Mouse (Mus musculus) heart, embryonic 13.5 days (tissue): ENCODE results near the gene Cib4. TPM values are rescaled to one million over a fixed set of nuclear protein-coding genes. Genes with fewer than 3 reads are reported as not detected.
A peak's percentile ranks its signal among the peaks of the same experiment; 100 is the strongest.

Experiments used
- ATAC-seq: fragments of 200-750 bp; cut with Nextera tagmentation; 2 replicates; pipeline ENCODE4 v1.8.0; 2017; ENCODE audit warnings: moderate TSS enrichment; ENCODE audit not compliant: insufficient number of reproducible peaks, low FRiP score, low TSS enrichment; ENCODE audit errors: extremely low read depth
- H3K27ac ChIP-seq: fragments of 300-500 bp; sonication (generic); replicated peaks from 2 replicates; pipeline ENCODE4 v1.5.1; 2015; ENCODE audit warnings: moderate library complexity, mild to moderate bottlenecking, inconsistent platforms
- H3K27me3 ChIP-seq: fragments of 300-500 bp; sonication (generic); replicated peaks from 2 replicates; pipeline ENCODE4 v1.6.1; 2015; ENCODE audit warnings: mild to moderate bottlenecking, inconsistent platforms
- H3K36me3 ChIP-seq: fragments of 300-500 bp; sonication (generic); 2 replicates; pipeline ENCODE4 v1.6.1; 2015; ENCODE audit warnings: mild to moderate bottlenecking, inconsistent platforms
- H3K4me1 ChIP-seq: fragments of 300-500 bp; sonication (generic); 2 replicates; pipeline ENCODE4 v1.6.1; 2015; ENCODE audit warnings: inconsistent platforms
- H3K4me2 ChIP-seq: fragments of 300-500 bp; sonication (generic); 2 replicates; pipeline ENCODE4 v1.6.1; 2015; ENCODE audit warnings: inconsistent platforms, mild to moderate bottlenecking, moderate library complexity
- H3K4me3 ChIP-seq: fragments of 300-500 bp; sonication (generic); 2 replicates; pipeline ENCODE4 v1.5.1; 2015; ENCODE audit warnings: moderate library complexity, mild to moderate bottlenecking, inconsistent platforms
- H3K9ac ChIP-seq: fragments of 300-500 bp; sonication (generic); 2 replicates; pipeline ENCODE4 v1.6.1; 2015; ENCODE audit warnings: inconsistent platforms, mild to moderate bottlenecking, moderate library complexity
- H3K9me3 ChIP-seq: fragments of 300-500 bp; sonication (generic); 2 replicates; pipeline ENCODE4 v1.6.1; 2016; ENCODE audit warnings: inconsistent platforms
- WGBS: fragments of 180-500 bp; shearing (Covaris S2); methylation state at CpG from one replicate; pipeline ENCODE4 v1.1.7; 2015; ENCODE audit warnings: mixed read lengths; 5-methylcytosine and 5-hydroxymethylcytosine counted together
- polyA plus RNA-seq: library from polyadenylated mRNA; unstranded; fragments of >200 nt; fragmentation: Nextera tagmentation; extraction: Ambion mirVana; gene quantifications from 2 replicates; pipeline ENCODE4 v1.2.1, GENCODE M21; 2015

Cib4 gene
- polyA plus RNA-seq, 1 experiment from 2014 or later, result not detected

DNA sequence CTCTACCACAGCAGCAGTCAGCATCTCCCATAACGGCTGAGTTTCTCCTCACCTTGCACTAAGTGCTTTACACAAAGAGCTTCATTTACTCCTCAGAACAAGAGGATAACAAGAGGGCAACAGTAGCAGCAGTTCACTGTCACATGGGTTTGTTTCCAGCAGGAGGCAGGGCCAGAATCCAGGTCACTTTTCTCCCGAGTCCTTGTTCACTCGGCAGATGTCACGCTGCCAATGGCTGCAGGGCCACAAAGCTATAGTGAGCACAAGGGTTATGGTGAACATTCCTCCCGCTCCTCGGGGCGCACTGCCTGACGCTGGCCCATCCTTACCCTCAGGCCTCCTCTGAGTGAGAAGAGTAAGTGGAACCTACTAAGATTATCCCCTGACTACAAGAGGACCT lies 62.1 kb downstream of the Cib4 start:
- Histone ChIP-seq H3K4me3 (no peak overlapping the region), H3K4me2 (no peak overlapping the region), H3K36me3 (no peaks in the 10 kb centered on the region), H3K4me1 (no peaks in the 10 kb centered on the region), H3K27ac (no peak overlapping the region), H3K27me3 (0 out of 2 replicates have a peak, but pooled peaks cover 5% of the 10 kb centered on the region), H3K9ac (no peak overlapping the region), H3K9me3 (no peaks in the 10 kb centered on the region)
- 70% methylated on average over 8 of the region's 8 CpGs for WGBS
- ATAC-seq, result no peak

DNA sequence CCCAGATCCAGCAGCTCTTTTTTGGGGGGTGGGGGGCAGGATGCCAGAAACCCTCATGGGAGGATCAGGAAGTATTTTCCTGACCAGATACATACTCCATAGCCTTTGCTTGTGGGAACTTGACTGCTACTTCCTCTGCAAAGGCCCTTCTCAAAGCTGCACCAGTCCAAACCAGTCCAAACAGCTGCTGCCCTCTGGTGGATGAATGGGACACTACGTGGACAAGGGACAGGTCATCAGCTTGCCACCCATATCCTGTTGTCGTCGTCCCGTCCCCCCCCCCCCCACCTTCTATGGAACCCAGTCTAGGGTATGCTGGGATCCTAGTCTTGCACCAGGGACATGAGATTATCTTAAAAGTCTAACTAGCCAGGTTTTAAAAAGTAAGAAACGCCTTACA lies 63.3 kb downstream of the Cib4 start:
- Histone ChIP-seq H3K9ac (no peak overlapping the region), H3K36me3 (no peaks in the 10 kb centered on the region), H3K4me1 (no peaks in the 10 kb centered on the region), H3K27ac (no peak overlapping the region), H3K4me2 (no peak overlapping the region), H3K9me3 (no peaks in the 10 kb centered on the region), H3K4me3 (no peak overlapping the region), H3K27me3 (0 out of 2 replicates have a peak, but pooled peaks cover 5% of the 10 kb centered on the region)
- 15% methylated on average over 5 of the region's 5 CpGs for WGBS
- ATAC-seq, result no peak

DNA sequence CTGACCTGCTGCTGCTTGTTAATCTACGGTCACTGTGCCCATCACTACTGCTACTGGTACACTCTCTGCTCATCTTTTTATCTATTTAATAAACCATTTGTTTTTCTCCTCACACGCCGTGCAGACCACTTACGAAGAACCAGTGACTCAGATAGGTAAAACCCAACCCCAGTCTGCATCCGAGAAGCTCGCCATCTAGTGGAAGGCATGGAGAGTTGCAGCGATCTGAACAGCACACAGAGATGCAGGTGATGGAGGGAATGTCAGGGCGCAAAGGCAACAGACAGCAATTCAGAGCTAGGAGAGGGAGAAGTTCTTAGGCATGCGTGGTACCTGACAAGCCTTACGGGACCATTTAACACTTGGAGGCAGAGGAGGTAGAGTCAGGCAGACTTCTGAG lies 69.1 kb downstream of the Cib4 start:
- H3K9me3 ChIP-seq, result no peaks in the 10 kb centered on the region
- H3K27me3 ChIP-seq, result no peaks in the 10 kb centered on the region
- H3K36me3 ChIP-seq, result no peaks in the 10 kb centered on the region
- H3K4me2 ChIP-seq, result no peak overlapping the region
- H3K4me3 ChIP-seq, result no peak overlapping the region
- no peaks in the 10 kb centered on the region for H3K4me1 ChIP-seq
- ATAC-seq, result no peak
- H3K27ac ChIP-seq, result no peak overlapping the region
- WGBS, result 43% methylated on average over 10 of the region's 10 CpGs
- no peak overlapping the region for H3K9ac ChIP-seq

DNA sequence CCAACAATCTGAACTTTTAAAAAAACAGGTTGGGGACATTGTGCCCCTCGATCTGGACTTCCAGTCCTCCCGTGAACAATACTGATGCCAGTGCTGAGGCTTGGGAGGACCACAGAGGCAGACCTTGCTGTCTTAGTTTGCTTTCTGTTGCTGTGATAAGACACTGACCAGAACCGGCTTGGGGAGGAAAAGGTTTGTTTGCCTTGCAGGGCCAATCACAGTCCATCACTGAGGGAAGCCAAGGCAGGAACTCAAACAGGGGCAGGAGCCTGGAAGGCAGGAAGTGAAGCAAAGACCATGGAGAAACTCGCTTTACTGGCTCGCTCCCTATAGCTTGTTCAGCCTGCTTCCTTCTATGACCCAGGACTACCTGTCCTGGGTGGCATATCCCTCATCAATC lies 73.5 kb downstream of the Cib4 start:
- no peaks in the 10 kb centered on the region for H3K4me1 ChIP-seq
- H3K27me3 ChIP-seq, result peaks cover 5% of the 10 kb centered on the region
- H3K27ac ChIP-seq, result no peak overlapping the region
- 42% methylated on average over 5 of the region's 5 CpGs for WGBS
- no peak overlapping the region for H3K9ac ChIP-seq
- H3K36me3 ChIP-seq, result no peaks in the 10 kb centered on the region
- no peak overlapping the region for H3K4me3 ChIP-seq
- H3K9me3 ChIP-seq, result no peaks in the 10 kb centered on the region
- ATAC-seq, result no peak
- H3K4me2 ChIP-seq, result no peak overlapping the region

DNA sequence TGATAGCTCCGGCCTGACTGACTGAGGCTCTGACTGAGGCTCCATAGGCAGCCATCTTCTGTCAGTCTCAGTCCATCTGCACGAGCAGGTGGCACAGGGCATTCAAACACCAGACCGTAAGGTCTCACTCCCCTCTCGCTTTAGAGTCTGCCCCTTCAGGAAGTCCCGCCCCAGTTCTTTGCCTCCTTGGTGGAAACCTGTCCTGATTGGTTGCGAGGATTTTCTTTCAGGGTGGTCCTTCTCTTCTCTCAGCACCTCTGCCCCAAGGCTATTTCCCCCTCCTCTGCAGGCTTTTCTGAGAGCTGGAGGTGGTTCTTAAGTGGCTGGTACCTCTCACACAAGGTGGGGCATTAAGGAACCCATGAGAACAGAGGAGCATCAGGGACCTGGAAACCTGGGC lies 75.2 kb downstream of the Cib4 start:
- WGBS, result 55% methylated on average over 6 of the region's 6 CpGs
- no peak overlapping the region for H3K9ac ChIP-seq
- H3K27me3 ChIP-seq, result peaks cover 22% of the 10 kb centered on the region
- ATAC-seq, result no peak
- peaks cover 8% of the 10 kb centered on the region; the same call in 1 of the 2 replicates for H3K4me1 ChIP-seq
- H3K27ac ChIP-seq, result no peak overlapping the region
- H3K36me3 ChIP-seq, result no peaks in the 10 kb centered on the region
- no peak overlapping the region for H3K4me3 ChIP-seq
- H3K4me2 ChIP-seq, result no peak overlapping the region
- H3K9me3 ChIP-seq, result no peaks in the 10 kb centered on the region

DNA sequence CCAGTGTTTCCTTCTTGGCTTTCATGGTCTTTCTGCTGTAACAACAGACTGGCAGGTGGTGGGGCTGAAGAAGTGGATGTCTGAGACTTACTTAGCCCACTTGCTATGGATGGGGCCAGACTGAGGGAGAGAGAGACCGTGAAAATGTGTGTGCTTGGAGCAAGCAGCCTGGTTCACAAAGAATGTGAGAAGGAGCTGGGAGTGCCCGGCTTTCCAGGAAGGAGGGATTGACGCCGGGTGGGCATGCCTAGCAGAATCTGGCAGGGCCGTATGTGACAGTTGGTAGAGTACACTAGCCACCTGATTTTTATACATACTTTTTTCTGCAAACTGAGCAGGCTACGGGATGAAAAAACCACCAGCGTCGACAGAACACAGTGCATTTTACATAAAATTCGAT lies 79.3 kb downstream of the Cib4 start:
- no peaks in the 10 kb centered on the region for H3K36me3 ChIP-seq
- ATAC-seq, result no peak
- 46% methylated on average over 9 of the region's 9 CpGs for WGBS
- peak overlapping the region; percentile 34; the same call in 1 of the 2 replicates for H3K9ac ChIP-seq
- H3K27ac ChIP-seq, result no peak overlapping the region
- peaks cover 62% of the 10 kb centered on the region for H3K27me3 ChIP-seq
- H3K4me1 ChIP-seq, result peaks cover 17% of the 10 kb centered on the region
- peak overlapping the region; percentile 64 for H3K4me2 ChIP-seq
- H3K4me3 ChIP-seq, result peak overlapping the region; percentile 34
- H3K9me3 ChIP-seq, result no peaks in the 10 kb centered on the region

DNA sequence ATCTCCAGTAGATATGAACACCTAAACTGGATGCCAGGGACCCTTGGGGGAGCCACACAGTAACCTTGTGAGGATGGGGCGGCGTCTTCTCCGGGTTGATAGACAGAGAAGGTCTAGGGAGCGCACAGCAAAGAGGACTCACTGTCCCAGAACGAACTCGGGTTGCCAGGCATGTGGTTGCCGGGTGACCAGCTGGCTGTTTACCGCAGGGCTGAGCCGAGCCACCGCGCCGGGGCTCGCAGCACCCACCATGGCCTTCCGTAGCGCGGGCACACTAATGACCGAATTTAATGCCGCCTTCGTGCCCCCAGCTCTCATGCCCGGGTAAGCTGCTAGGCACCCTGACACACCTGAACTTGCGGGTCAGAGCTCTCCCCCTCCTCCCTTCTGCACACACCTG lies 79.8 kb downstream of the Cib4 start, which contains the start of gene 1700001C02Rik:
1700001C02Rik (plus strand) TSS at position 187 of the 400 bp plus-strand sequence.
- WGBS, result 19% methylated on average over 21 of the region's 21 CpGs
- Histone ChIP-seq H3K4me3 (peak within 1 kb of the TSS; percentile 34), H3K9me3 (no peaks in the 10 kb centered on the region), H3K9ac (peak within 1 kb of the TSS; percentile 34; the same call in 1 of the 2 replicates), H3K27me3 (peaks cover 67% of the 10 kb centered on the region), H3K4me2 (peak within 1 kb of the TSS; percentile 64), H3K4me1 (peaks cover 21% of the 10 kb centered on the region), H3K27ac (no peak within 1 kb of the TSS), H3K36me3 (no peaks in the 10 kb centered on the region)
- ATAC-seq, result no peak

DNA sequence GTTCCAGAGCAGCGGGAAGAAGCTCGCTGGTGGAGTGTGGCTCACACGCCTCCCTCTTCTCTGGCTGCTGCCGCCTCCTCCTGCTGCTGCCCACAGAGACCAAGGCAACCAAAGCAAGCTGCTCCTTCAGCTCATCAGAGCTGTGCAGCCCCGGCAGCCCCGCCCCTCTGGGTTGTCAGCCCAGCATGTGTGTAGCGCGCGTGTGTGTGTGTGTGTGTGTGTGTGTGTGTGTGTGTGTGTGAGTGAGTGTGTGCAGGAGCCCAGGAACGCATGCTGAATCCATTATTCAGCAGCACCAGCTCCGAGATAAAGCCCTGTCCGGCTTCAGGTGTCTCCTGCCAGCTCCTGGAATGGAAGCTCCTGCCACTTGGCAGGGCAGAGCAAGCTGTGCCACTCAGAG lies 83.8 kb downstream of the Cib4 start, which contains the start of gene Otof:
Otof (minus strand) TSS at position 112 of the 400 bp plus-strand sequence.
- no peaks in the 10 kb centered on the region for H3K9me3 ChIP-seq
- no peak within 1 kb of the TSS for H3K27ac ChIP-seq
- H3K36me3 ChIP-seq, result no peaks in the 10 kb centered on the region
- peak within 1 kb of the TSS; percentile 33; the same call in 1 of the 2 replicates for H3K9ac ChIP-seq
- H3K4me2 ChIP-seq, result peak within 1 kb of the TSS; percentile 34
- H3K27me3 ChIP-seq, result peaks cover 87% of the 10 kb centered on the region
- WGBS, result 23% methylated on average over 12 of the region's 12 CpGs
- no peak for ATAC-seq
- H3K4me3 ChIP-seq, result no peak within 1 kb of the TSS; the same call in 1 of the 2 replicates
- peaks cover 21% of the 10 kb centered on the region for H3K4me1 ChIP-seq

DNA sequence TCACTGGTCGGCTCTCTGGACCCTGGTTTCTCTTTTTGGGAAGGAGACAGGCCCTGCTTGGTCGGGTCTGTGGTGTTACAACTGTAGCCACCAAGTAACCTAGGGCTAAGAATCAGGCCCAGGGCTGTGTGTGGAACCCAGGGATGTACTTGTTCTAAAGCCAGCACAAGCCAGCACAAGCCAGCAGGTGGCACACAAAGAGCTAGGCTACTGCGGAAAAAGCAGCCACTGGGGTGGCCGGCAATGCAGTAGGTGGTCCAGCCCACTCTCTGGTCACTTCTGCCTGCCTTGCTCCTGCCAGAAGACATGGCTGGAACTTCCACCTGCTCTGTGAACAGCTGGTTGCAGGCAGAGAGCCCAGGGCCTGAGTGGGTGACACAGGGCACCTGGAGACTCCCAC lies 85.5 kb downstream of the Cib4 start:
- H3K27ac ChIP-seq, result no peak overlapping the region
- H3K36me3 ChIP-seq, result no peaks in the 10 kb centered on the region
- H3K9me3 ChIP-seq, result no peaks in the 10 kb centered on the region
- ATAC-seq, result no peak
- no peak overlapping the region for H3K4me2 ChIP-seq
- H3K4me1 ChIP-seq, result peaks cover 12% of the 10 kb centered on the region
- H3K27me3 ChIP-seq, result peaks cover 79% of the 10 kb centered on the region
- H3K9ac ChIP-seq, result no peak overlapping the region
- WGBS, result 33% methylated on average over 4 of the region's 4 CpGs
- no peak overlapping the region for H3K4me3 ChIP-seq

DNA sequence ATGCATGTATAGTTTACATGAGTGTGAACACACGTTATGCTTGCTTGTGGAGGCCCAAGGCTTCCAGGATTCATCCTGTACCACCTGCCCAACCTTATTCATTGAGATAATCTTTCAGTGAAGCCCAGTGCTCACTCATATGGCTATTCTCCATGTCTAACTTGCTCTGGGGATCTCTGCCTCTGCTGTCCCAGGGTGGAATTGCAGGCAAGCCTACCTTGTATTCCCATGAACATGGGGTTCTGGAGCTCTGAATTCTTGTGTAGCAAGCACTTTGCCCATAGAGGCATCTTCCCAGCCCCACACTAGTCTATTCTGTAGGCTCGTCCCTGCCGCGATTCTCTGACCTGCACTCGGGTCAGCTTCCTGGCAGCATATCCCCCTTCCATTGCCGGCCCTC lies 89.6 kb downstream of the Cib4 start:
- no peak overlapping the region for H3K4me2 ChIP-seq
- H3K4me3 ChIP-seq, result no peak overlapping the region
- peaks cover 2% of the 10 kb centered on the region; the same call in 1 of the 2 replicates for H3K4me1 ChIP-seq
- no peak for ATAC-seq
- no peaks in the 10 kb centered on the region for H3K36me3 ChIP-seq
- H3K27me3 ChIP-seq, result peaks cover 42% of the 10 kb centered on the region
- no peaks in the 10 kb centered on the region for H3K9me3 ChIP-seq
- WGBS, result 41% methylated on average over 6 of the region's 6 CpGs
- H3K27ac ChIP-seq, result no peak overlapping the region
- H3K9ac ChIP-seq, result no peak overlapping the region

DNA sequence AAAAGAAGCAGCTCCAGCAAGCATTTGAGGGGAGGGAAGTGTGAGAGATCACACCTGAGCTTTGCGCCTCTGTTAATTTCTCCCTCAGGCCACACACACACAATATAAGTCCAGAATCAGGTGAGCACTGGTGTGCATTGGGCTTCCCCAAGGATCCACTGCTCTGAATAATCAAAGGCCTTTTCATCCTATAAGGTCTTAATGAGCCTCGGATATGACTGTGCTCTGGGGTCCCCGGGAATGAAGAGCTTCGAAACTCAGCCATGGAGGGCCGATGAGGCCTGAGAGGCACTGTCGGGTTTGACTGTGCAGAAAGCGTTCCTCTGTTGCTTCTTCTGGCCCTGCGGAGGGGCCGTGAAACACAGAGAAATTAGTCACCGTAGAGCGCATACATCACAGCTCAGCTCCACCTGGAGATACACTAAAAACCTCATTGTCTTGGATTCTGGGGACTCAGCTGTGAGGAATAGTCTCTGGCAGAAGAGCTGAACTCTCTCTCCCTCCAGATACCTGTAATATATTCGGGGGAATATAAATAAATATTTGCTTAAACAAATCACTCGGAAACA lies 101.2 kb downstream of the Cib4 start:
- Histone ChIP-seq H3K27me3 (peaks cover 3% of the 10 kb centered on the region; the same call in 1 of the 2 replicates), H3K27ac (no peak overlapping the region), H3K36me3 (no peaks in the 10 kb centered on the region), H3K9me3 (no peaks in the 10 kb centered on the region), H3K4me1 (no peaks in the 10 kb centered on the region), H3K4me3 (no peak overlapping the region), H3K4me2 (no peak overlapping the region), H3K9ac (no peak overlapping the region)
- WGBS, result 81% methylated on average over 13 of the region's 13 CpGs
- ATAC-seq, result no peak

DNA sequence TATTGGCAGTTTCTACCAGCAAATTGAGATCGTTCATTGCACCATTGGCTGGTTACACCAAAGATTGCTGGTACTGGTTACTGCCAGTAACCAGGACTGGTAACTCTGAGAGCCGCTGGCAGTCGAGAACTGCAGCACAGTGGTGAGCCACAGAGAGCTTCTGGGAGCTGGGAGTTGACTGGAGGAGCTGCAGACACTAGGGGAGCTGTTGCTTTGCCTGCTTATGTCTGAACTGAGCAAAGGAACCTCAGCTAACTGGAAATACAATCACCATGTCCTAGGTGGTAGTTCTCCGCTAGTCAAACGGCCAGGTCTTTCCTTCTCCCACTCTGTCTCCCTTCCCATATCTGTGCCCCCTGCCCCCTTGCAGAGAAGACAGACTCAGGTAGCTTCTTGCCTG lies 103.4 kb downstream of the Cib4 start:
- Histone ChIP-seq H3K9me3 (no peaks in the 10 kb centered on the region), H3K36me3 (no peaks in the 10 kb centered on the region), H3K4me2 (no peak overlapping the region), H3K4me1 (no peaks in the 10 kb centered on the region), H3K27ac (no peak overlapping the region), H3K27me3 (peaks cover 3% of the 10 kb centered on the region; the same call in 1 of the 2 replicates), H3K9ac (no peak overlapping the region), H3K4me3 (no peak overlapping the region)
- ATAC-seq, result no peak; the same call in 1 of the 2 replicates
- 68% methylated on average over 5 of the region's 5 CpGs for WGBS
